Mouse (Mus musculus): ENCODE measurements around the gene Rnf11. TPM values are rescaled to one million over a fixed set of nuclear protein-coding genes. Genes with fewer than 3 reads are reported as not detected.

The Rnf11 gene
- total and polyA plus RNA-seq, 3 experiments = 8.6 to 8.7 TPM; not detected in 1

- Histone ChIP-seq H3K36me3 (ENCODE audit: control insufficient read depth in 1 of 2, insufficient read depth in 2 of 2, low read length in 2 of 2) (no peaks in the 10 kb centered on the region), H3K9ac (ENCODE audit: control insufficient read depth, low read depth, low read length, poor library complexity, severe bottlenecking) (no peak overlapping the region), H3K27ac (ENCODE audit: control insufficient read depth, low read depth, low read length) (no peak overlapping the region), H3K4me3 (ENCODE audit: control insufficient read depth in 1 of 2, insufficient read depth in 1 of 2, low read depth in 2 of 2, low read length in 2 of 2) (no peak overlapping the region), H3K4me1 (ENCODE audit: control insufficient read depth in 1 of 2, insufficient read depth in 2 of 2, low read length in 2 of 2) (no peaks in the 10 kb centered on the region), H3K9me3 (replicated peaks; ENCODE audit: insufficient read depth, low read length) (no peaks in the 10 kb centered on the region), H3K27me3 (ENCODE audit: control insufficient read depth in 1 of 2, insufficient read depth in 2 of 2, low read length in 2 of 2) (peaks cover 3 to 10% of the 10 kb centered on the region in 2 experiments), H3K79me2 (ENCODE audit: control insufficient read depth, insufficient read depth, low read length, poor library complexity) (no peaks in the 10 kb centered on the region)
- no peak for DNase-seq (ENCODE audit: low read depth, low spot score)
- TF ChIP-seq MEF2A (IDR thresholded peaks at IDR 0.05; ENCODE audit: extremely low read depth, insufficient replicate concordance, low read depth, low read length, poor library complexity, severe bottlenecking) (no peak), CTCF (IDR thresholded peaks at IDR 0.05 in 2 of 3, conservative IDR thresholded peaks at IDR 0.05 in 1 of 3; ENCODE audit: control insufficient read depth in 1 of 3, insufficient read depth in 1 of 3, low read depth in 2 of 3, low read length in 3 of 3, poor library complexity in 1 of 3, severe bottlenecking in 1 of 3) (no peak), MAX (IDR thresholded peaks at IDR 0.05; ENCODE audit: low read length) (no peak), KAT2A (conservative IDR thresholded peaks at IDR 0.05; ENCODE audit: low read depth, low read length) (no peak), ETS1 (IDR thresholded peaks at IDR 0.05; ENCODE audit: low read depth, low read length) (no peak), MYC (IDR thresholded peaks at IDR 0.05; ENCODE audit: low read depth, low read length) (no peak), RCOR1 (IDR thresholded peaks at IDR 0.05; ENCODE audit: low read depth, low read length) (no peak), SMC3 (IDR thresholded peaks at IDR 0.05; ENCODE audit: low read depth, low read length) (no peak), ZNF384 (IDR thresholded peaks at IDR 0.05; ENCODE audit: low read depth, low read length) (no peak), GABPA (IDR thresholded peaks at IDR 0.05; ENCODE audit: low read depth, low read length) (no peak), ZKSCAN1 (IDR thresholded peaks at IDR 0.05; ENCODE audit: low read depth, low read length) (no peak), JUND (IDR thresholded peaks at IDR 0.05; ENCODE audit: low read depth, low read length) (no peak), TAL1 (IDR thresholded peaks at IDR 0.05; ENCODE audit: low read length) (no peak), CHD1 (IDR thresholded peaks at IDR 0.05; ENCODE audit: low read depth, low read length) (no peak), POLR2AphosphoS2 (IDR thresholded peaks at IDR 0.05; ENCODE audit: low read length) (no peak), ELF1 (IDR thresholded peaks at IDR 0.05; ENCODE audit: low read depth, low read length) (no peak)
Measured at GRCm38 (mm10) chr4:109530245-109530816, 45.8 kb upstream of the Rnf11 start.

- Histone ChIP-seq H3K9ac (ENCODE audit: control insufficient read depth, low read depth, low read length, poor library complexity, severe bottlenecking) (peak overlapping the region; percentile 54), H3K36me3 (ENCODE audit: control insufficient read depth in 1 of 2, insufficient read depth in 2 of 2, low read length in 2 of 2) (no peaks in the 10 kb centered on the region), H3K79me2 (ENCODE audit: control insufficient read depth, insufficient read depth, low read length, poor library complexity) (no peaks in the 10 kb centered on the region), H3K27ac (ENCODE audit: control insufficient read depth, low read depth, low read length) (no peak overlapping the region), H3K27me3 (ENCODE audit: control insufficient read depth in 1 of 2, insufficient read depth in 2 of 2, low read length in 2 of 2) (peaks cover under 1 to 3% of the 10 kb centered on the region in 2 experiments; a peak in 3 of 4 replicates), H3K9me3 (replicated peaks; ENCODE audit: insufficient read depth, low read length) (no peaks in the 10 kb centered on the region), H3K4me3 (ENCODE audit: control insufficient read depth in 1 of 2, insufficient read depth in 1 of 2, low read depth in 2 of 2, low read length in 2 of 2) (no peak overlapping the region), H3K4me1 (ENCODE audit: control insufficient read depth in 1 of 2, insufficient read depth in 2 of 2, low read length in 2 of 2) (no peaks in the 10 kb centered on the region; a peak in 1 of 4 replicates)
- TF ChIP-seq CTCF (IDR thresholded peaks at IDR 0.05 in 2 of 3, conservative IDR thresholded peaks at IDR 0.05 in 1 of 3; ENCODE audit: control insufficient read depth in 1 of 3, insufficient read depth in 1 of 3, low read depth in 2 of 3, low read length in 3 of 3, poor library complexity in 1 of 3, severe bottlenecking in 1 of 3) = peak; percentile 36 to 97 (median 64); a peak in 5 of 6 replicates
- TF ChIP-seq JUND (IDR thresholded peaks at IDR 0.05; ENCODE audit: low read depth, low read length) = no peak
- peak; percentile 80 for TF ChIP-seq RAD21 (IDR thresholded peaks at IDR 0.05; ENCODE audit: low read depth, low read length)
- no peak for TF ChIP-seq GATA1 (IDR thresholded peaks at IDR 0.05; ENCODE audit: low read depth, low read length)
- no peak for TF ChIP-seq E2F4 (IDR thresholded peaks at IDR 0.05; ENCODE audit: borderline replicate concordance, low read depth, low read length)
- peak; percentile 68 for TF ChIP-seq ZC3H11A (IDR thresholded peaks at IDR 0.05; ENCODE audit: low read depth, low read length)
- peak; percentile 88 for TF ChIP-seq SMC3 (IDR thresholded peaks at IDR 0.05; ENCODE audit: low read depth, low read length)
- DNase-seq (ENCODE audit: low read depth, low spot score) = peak; percentile 85
Measured at GRCm38 (mm10) chr4:109504885-109505284, 20.4 kb upstream of the Rnf11 start.
